Mouse (Mus musculus): ENCODE results near the gene Cdh3.

Gene Cdh3

DNA sequence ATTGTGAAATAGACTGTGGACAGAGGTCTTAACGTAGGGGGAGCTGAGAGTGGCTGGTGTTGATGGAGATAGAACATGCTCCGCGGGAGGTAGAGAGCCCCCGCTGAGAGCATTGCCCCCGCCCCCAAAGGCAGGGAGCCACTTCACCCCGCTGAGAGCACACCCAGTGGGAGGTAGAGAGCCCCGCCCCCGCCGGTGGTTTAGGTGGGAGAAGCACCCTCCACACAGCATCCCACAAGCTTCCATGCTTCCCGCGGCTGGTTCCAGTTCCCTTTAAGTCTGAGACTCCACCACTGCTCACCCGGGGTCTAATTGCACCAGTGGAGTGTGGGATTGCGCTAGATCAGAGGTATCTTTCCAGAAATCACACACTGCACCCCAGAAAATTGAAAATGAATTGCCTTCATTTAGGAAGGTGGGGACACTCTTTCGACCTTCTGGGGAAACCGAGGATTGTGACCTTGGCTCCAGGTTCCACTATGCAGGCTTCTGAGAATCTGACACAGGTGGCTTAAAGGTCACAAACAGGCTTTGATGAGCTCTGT is 96.0 kb downstream of the Cdh3 start:
- no peak for DNase-seq (ENCODE audit: extremely low read depth, low read depth)

Data from MEL-GATA-1-ER (cell line).